Mouse (Mus musculus): Measurements from ENCODE around the gene Ubr7.

GRCm38 (mm10) chr12:102757689-102758402 lies at the start of gene Ubr7, which contains the start of the genes Gm28051 and Gon7:
- TF ChIP-seq CTCF (IDR thresholded peaks at IDR 0.05; ENCODE audit: insufficient read depth, low read length) (no peak), POLR2A (IDR thresholded peaks at IDR 0.05; ENCODE audit: borderline replicate concordance, extremely low read depth, low read depth, low read length) (peak; percentile 47; the same call in 1 of the 2 replicates)
